Mouse (Mus musculus) hindbrain, embryonic 12.5 days (tissue): ENCODE measurements around the gene Rasa4. TPM values are rescaled to one million over a fixed set of nuclear protein-coding genes. Genes with fewer than 3 reads are reported as not detected.
"Not testable (repeated sequence)": the region's sequence is repeated elsewhere in the genome, so short reads cannot be mapped to it uniquely, and the experiment has no call there.

Experiments
- ATAC-seq: fragments of 200-750 bp; cut with Nextera tagmentation; 2 replicates; pipeline ENCODE4 v1.8.0; 2017; ENCODE audit warnings: moderate TSS enrichment; ENCODE audit not compliant: low FRiP score
- H3K27ac ChIP-seq: fragments of 300-500 bp; sonication (generic); 2 replicates; pipeline ENCODE4 v1.5.1; 2016; ENCODE audit warnings: mild to moderate bottlenecking
- H3K27me3 ChIP-seq: fragments of 300-500 bp; sonication (generic); 2 replicates; pipeline ENCODE4 v1.6.1; 2016; ENCODE audit warnings: mild to moderate bottlenecking
- H3K36me3 ChIP-seq: fragments of 300-500 bp; sonication (generic); 2 replicates; pipeline ENCODE4 v1.6.1; 2016; ENCODE audit warnings: mild to moderate bottlenecking
- H3K4me1 ChIP-seq: fragments of 300-500 bp; sonication (generic); 2 replicates; pipeline ENCODE4 v1.6.1; 2016
- H3K4me2 ChIP-seq: fragments of 300-500 bp; sonication (generic); replicated peaks from 2 replicates; pipeline ENCODE4 v1.6.1; 2016; ENCODE audit warnings: mild to moderate bottlenecking
- H3K4me3 ChIP-seq: fragments of 300-500 bp; sonication (generic); 2 replicates; pipeline ENCODE4 v1.5.1; 2016; ENCODE audit warnings: mild to moderate bottlenecking
- H3K9ac ChIP-seq: fragments of 300-500 bp; sonication (generic); 2 replicates; pipeline ENCODE4 v1.6.1; 2016; ENCODE audit warnings: mild to moderate bottlenecking, moderate library complexity
- H3K9me3 ChIP-seq: fragments of 300-500 bp; sonication (generic); replicated peaks from 2 replicates; pipeline ENCODE4 v1.6.1; 2016; ENCODE audit warnings: mild to moderate bottlenecking
- WGBS: fragments of 180-500 bp; shearing (Covaris S2); methylation state at CpG from one replicate; pipeline ENCODE4 v1.1.7; 2016; 5-methylcytosine and 5-hydroxymethylcytosine counted together
- polyA plus RNA-seq: library from polyadenylated mRNA; unstranded; fragments of >200 nt; fragmentation: Nextera tagmentation; extraction: Ambion mirVana; gene quantifications from 2 replicates; pipeline ENCODE4 v1.2.1, GENCODE M21; 2016

The Rasa4 gene
- polyA plus RNA-seq, 1 experiment from 2014 or later: 12.5 TPM

DNA sequence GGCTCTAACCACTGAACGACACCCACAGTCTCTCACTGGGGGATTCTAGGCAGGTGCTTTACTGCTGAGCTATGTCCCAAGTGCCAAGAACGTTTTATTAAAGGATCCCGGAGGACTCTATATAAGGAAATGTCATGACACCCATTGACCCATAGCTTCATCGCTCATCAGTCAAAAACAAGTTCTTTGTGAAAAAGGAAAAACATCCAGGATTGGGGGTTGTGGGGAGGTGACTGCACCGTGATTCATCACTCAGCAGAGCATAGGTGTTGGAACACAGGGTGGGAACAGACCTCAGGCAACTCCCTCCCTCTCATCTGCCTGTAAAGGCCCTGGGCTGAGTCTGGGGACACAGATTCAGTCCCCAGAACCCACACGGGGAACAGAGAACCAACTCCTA lies 33.8 kb upstream of the Rasa4 start:
- ATAC-seq: no peak
- no peak overlapping the region for H3K4me2 ChIP-seq
- no peaks in the 10 kb centered on the region for H3K36me3 ChIP-seq
- WGBS: 51% methylated on average over 6 of the region's 6 CpGs
- H3K27ac ChIP-seq: no peak overlapping the region
- peaks cover 12% of the 10 kb centered on the region for H3K4me1 ChIP-seq
- H3K27me3 ChIP-seq: no peaks in the 10 kb centered on the region
- H3K9me3 ChIP-seq: no peaks in the 10 kb centered on the region
- no peak overlapping the region for H3K4me3 ChIP-seq
- H3K9ac ChIP-seq: no peak overlapping the region

DNA sequence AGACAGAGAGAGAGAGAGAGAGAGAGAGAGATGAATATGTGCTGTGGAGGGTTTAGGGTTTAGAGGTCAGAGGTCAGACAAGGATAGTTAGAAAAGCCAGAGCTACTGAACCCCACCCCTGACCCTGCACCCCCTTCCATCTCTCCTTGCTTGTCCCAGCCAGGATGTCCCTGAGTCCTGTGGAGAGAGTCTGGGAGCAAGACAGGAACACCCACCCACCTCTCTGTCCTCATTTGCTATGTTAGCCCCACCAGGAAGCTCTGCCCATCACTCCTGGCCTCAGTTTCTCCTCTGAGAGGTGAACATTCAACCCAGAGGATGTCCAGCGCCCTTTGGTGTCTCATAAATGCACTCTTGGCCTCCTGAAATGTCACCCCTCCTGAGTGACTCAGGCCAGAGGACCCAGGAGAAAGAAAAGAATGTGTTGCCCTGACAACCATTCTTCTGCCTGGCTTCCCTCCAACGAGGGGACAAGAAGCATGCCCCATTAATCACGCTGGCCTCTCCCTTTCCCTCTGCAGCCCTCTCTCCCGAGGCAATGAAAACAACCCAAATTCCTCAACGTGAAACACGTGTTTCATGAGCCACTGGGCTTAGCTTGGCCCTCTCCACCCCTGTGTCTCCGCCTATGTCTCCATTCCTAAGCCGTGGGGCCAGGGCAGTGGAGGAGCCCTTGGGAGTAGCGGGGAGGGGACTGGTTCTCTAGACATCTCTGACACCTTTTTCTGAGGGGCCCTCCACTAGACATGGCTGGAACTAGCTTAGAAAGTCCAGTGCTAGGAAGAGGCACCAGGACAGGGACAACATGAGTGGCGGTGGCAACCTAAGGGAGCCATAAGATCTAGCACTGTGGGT lies 32.3 kb upstream of the Rasa4 start:
- WGBS: 7% methylated on average over 10 of the region's 10 CpGs
- Histone ChIP-seq H3K27me3 (no peaks in the 10 kb centered on the region), H3K4me2 (peak overlapping the region; percentile 11; the same call in 1 of the 2 replicates), H3K4me3 (no peak overlapping the region), H3K27ac (peak overlapping the region; percentile 58), H3K9ac (no peak overlapping the region), H3K4me1 (peaks cover 12% of the 10 kb centered on the region), H3K36me3 (no peaks in the 10 kb centered on the region), H3K9me3 (no peaks in the 10 kb centered on the region)
- peak; percentile 78 for ATAC-seq

- WGBS: 80% methylated on average over 8 of the region's 8 CpGs
- peaks cover 18% of the 10 kb centered on the region for H3K4me1 ChIP-seq
- H3K9ac ChIP-seq: no peak overlapping the region
- no peaks in the 10 kb centered on the region for H3K36me3 ChIP-seq
- no peak overlapping the region for H3K27ac ChIP-seq
- H3K4me2 ChIP-seq: no peak overlapping the region
- no peak overlapping the region for H3K4me3 ChIP-seq
- H3K27me3 ChIP-seq: no peaks in the 10 kb centered on the region
- ATAC-seq: no peak
- H3K9me3 ChIP-seq: no peaks in the 10 kb centered on the region
Observed at GRCm38 (mm10) chr5:136052861-136053655, 30.7 kb upstream of the Rasa4 start.

- peaks cover 18% of the 10 kb centered on the region for H3K4me1 ChIP-seq
- H3K36me3 ChIP-seq: no peaks in the 10 kb centered on the region
- H3K9me3 ChIP-seq: no peaks in the 10 kb centered on the region
- 95% methylated on average over 11 of the region's 11 CpGs for WGBS
- H3K4me3 ChIP-seq: no peak within 1 kb of the TSS
- H3K27me3 ChIP-seq: no peaks in the 10 kb centered on the region
- H3K4me2 ChIP-seq: no peak within 1 kb of the TSS
- no peak within 1 kb of the TSS for H3K27ac ChIP-seq
- H3K9ac ChIP-seq: no peak within 1 kb of the TSS
- no peak for ATAC-seq
Observed at GRCm38 (mm10) chr5:136054301-136055077, 29.2 kb upstream of the Rasa4 start, which contains the start of gene Upk3bl. TSS of gene Upk3bl (plus strand) at chr5:136054492.

- Histone ChIP-seq H3K27me3 (no peaks in the 10 kb centered on the region), H3K27ac (no peak overlapping the region), H3K36me3 (no peaks in the 10 kb centered on the region), H3K9ac (no peak overlapping the region), H3K4me3 (no peak overlapping the region), H3K4me1 (peaks cover 17% of the 10 kb centered on the region), H3K9me3 (no peaks in the 10 kb centered on the region), H3K4me2 (no peak overlapping the region)
- WGBS: 45% methylated on average over 4 of the region's 4 CpGs
- ATAC-seq: no peak
Observed at GRCm38 (mm10) chr5:136056062-136056461, 27.7 kb upstream of the Rasa4 start.

- no peaks in the 10 kb centered on the region for H3K27me3 ChIP-seq
- 34% methylated on average over 8 of the region's 8 CpGs for WGBS
Observed at GRCm38 (mm10) chr5:136057085-136057484, 26.6 kb upstream of the Rasa4 start.

DNA sequence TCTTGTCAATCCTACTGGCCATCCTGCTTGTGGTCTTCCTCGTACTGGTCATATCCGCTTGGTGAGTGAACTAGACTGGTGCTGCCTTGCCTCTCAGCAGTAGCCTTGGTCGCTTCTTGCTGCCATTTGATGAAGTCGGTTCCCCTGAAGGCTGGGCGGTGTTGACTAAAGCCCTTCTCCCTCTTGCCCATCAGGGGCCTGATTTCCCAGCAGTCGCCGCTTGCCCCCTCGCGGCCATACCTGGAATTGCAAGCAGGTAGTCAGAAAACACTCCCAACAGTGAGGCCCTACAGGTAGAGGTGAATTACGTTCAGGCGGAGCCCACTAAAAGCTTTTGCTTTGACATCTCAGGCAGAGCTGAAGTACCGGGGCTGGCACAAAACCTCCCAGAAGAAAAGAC lies 22.1 kb upstream of the Rasa4 start:
- H3K36me3 ChIP-seq: no peaks in the 10 kb centered on the region
- 9% methylated on average over 12 of the region's 12 CpGs for WGBS
- no peak overlapping the region for H3K4me2 ChIP-seq
- H3K4me3 ChIP-seq: no peak overlapping the region
- H3K9ac ChIP-seq: no peak overlapping the region
- no peak overlapping the region for H3K27ac ChIP-seq
- no peaks in the 10 kb centered on the region for H3K9me3 ChIP-seq
- H3K4me1 ChIP-seq: peaks cover 8% of the 10 kb centered on the region; the same call in 1 of the 2 replicates
- no peaks in the 10 kb centered on the region for H3K27me3 ChIP-seq
- ATAC-seq: no peak

More at GRCm38 (mm10) chr5:136057085-136057484, 26.6 kb upstream of the Rasa4 start:
- no peak for ATAC-seq
- H3K4me3 ChIP-seq: no peak overlapping the region
- no peak overlapping the region for H3K9ac ChIP-seq
- H3K4me1 ChIP-seq: peaks cover 9% of the 10 kb centered on the region
- H3K9me3 ChIP-seq: no peaks in the 10 kb centered on the region
- no peak overlapping the region for H3K27ac ChIP-seq
- H3K4me2 ChIP-seq: no peak overlapping the region
- H3K36me3 ChIP-seq: no peaks in the 10 kb centered on the region

GRCm38 (mm10) chr5:136063920-136064319 lies 19.8 kb upstream of the Rasa4 start:
- Histone ChIP-seq H3K9me3 (no peaks in the 10 kb centered on the region), H3K4me3 (no peak overlapping the region), H3K36me3 (no peaks in the 10 kb centered on the region), H3K9ac (no peak overlapping the region), H3K4me2 (no peak overlapping the region), H3K27ac (no peak overlapping the region), H3K4me1 (0 out of 2 replicates have a peak, but pooled peaks cover 2% of the 10 kb centered on the region), H3K27me3 (no peaks in the 10 kb centered on the region)
- 88% methylated on average over 10 of the region's 10 CpGs for whole genome bisulfite sequencing
- ATAC-seq: no peak

- not testable (repeated sequence) for H3K4me1 ChIP-seq, H3K9ac ChIP-seq, ATAC-seq, H3K4me2 ChIP-seq, H3K27me3 ChIP-seq, H3K27ac ChIP-seq, H3K36me3 ChIP-seq, H3K9me3 ChIP-seq, H3K4me3 ChIP-seq
- 79% methylated on average over 11 of the region's 11 CpGs for WGBS
Observed at GRCm38 (mm10) chr5:136066404-136067148, 17.1 kb upstream of the Rasa4 start.

DNA sequence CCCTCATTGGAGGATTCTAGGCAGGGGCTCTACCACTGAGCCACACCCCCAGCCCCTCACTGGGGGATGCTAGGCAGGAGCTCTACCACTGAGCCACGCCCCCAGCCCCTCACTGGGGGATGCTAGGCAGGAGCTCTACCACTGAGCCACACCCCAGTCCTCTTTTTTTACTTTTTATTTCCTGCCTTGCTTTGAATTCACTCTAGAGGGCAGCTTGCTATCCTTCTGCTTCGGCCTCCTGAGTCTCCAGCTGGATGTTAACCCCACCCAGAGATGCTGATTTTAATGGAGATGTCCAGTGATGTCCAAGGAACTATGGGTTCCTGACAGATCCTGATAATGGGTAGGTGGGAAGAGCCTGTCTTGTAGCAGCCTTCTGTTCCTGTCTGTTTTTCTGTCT lies 14.3 kb upstream of the Rasa4 start:
- WGBS: 91% methylated on average over 2 of the region's 2 CpGs
- Histone ChIP-seq H3K36me3 (no peaks in the 10 kb centered on the region), H3K4me3 (no peak overlapping the region), H3K4me1 (no peaks in the 10 kb centered on the region), H3K9ac (no peak overlapping the region), H3K9me3 (no peaks in the 10 kb centered on the region), H3K4me2 (no peak overlapping the region), H3K27ac (no peak overlapping the region), H3K27me3 (no peaks in the 10 kb centered on the region; the same call in 1 of the 2 replicates)
- ATAC-seq: no peak

DNA sequence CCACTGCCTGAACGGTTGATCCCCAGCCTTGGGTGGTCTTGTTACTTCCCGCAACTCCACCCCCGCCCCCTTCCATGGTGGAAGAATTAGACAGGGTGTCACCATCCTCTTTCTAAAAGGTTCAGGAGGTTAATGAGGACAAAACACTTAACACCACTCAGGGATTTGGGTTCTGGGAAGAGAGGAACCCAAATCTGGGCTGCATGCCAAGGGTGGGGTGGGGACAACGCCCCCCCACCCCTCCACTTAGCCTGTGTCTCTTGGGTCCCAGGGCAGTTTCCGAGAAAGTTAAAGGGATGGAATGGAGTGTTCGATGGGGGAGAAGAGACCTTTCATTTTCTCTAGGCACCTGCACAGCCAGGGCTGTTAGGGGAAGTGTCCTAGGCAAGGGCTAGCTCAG lies 10.7 kb upstream of the Rasa4 start:
- H3K9ac ChIP-seq: no peak overlapping the region
- H3K27me3 ChIP-seq: no peaks in the 10 kb centered on the region; the same call in 1 of the 2 replicates
- H3K4me2 ChIP-seq: no peak overlapping the region
- H3K9me3 ChIP-seq: no peaks in the 10 kb centered on the region
- H3K4me3 ChIP-seq: no peak overlapping the region
- no peak overlapping the region for H3K27ac ChIP-seq
- H3K36me3 ChIP-seq: no peaks in the 10 kb centered on the region
- no peak for ATAC-seq
- no peaks in the 10 kb centered on the region; the same call in 1 of the 2 replicates for H3K4me1 ChIP-seq
- 60% methylated on average over 6 of the region's 6 CpGs for WGBS
